Mouse (Mus musculus): ENCODE measurements around the gene Disc1. TPM values are rescaled to one million over a fixed set of nuclear protein-coding genes. Genes with fewer than 3 reads are reported as not detected.

Disc1 gene
- polyA plus RNA-seq, 2 experiments, result 2.2 to 3.2 TPM

- Histone ChIP-seq H3K36me3 (ENCODE audit: control insufficient read depth, insufficient read depth, low read length) (peaks cover 21% of the 10 kb centered on the region), H3K4me3 (replicated peaks; ENCODE audit: low read length) (no peak overlapping the region), H3K9me3 (ENCODE audit: control insufficient read depth, low read length) (no peaks in the 10 kb centered on the region), H3K27ac (replicated peaks; ENCODE audit: low read depth, low read length) (no peak overlapping the region), H3K4me1 (ENCODE audit: control insufficient read depth, insufficient read depth, low read length) (peaks cover 8% of the 10 kb centered on the region; the same call in 1 of the 2 replicates), H3K9ac (ENCODE audit: low read depth, low read length, severe bottlenecking) (no peak overlapping the region), H3K4me2 (replicated peaks; ENCODE audit: low read depth, low read length, severe bottlenecking) (no peak overlapping the region), H3K27me3 (ENCODE audit: control insufficient read depth, insufficient read depth, low read length) (no peaks in the 10 kb centered on the region)
- TF ChIP-seq POLR2A (IDR thresholded peaks at IDR 0.05; ENCODE audit: borderline replicate concordance, extremely low read depth, insufficient read depth, insufficient read length), result no peak
- 41% methylated on average over 15 of the region's 15 CpGs for WGBS
- DNase-seq (ENCODE audit: low spot score), result no peak
- ATAC-seq (ENCODE audit: low FRiP score, low read depth), result no peak
These were observed 13.2 kb upstream of the Disc1 start for GRCm38 (mm10) chr8:125040587-125041375.

- H3K27ac ChIP-seq (replicated peaks; ENCODE audit: low read depth, low read length), result no peak overlapping the region
- WGBS, result 15% methylated on average over 2 of the region's 2 CpGs
- H3K27me3 ChIP-seq (ENCODE audit: control insufficient read depth, insufficient read depth, low read length), result no peaks in the 10 kb centered on the region
- no peak overlapping the region for H3K4me3 ChIP-seq (replicated peaks; ENCODE audit: low read length)
- H3K4me2 ChIP-seq (replicated peaks; ENCODE audit: low read depth, low read length, severe bottlenecking), result no peak overlapping the region
- H3K9ac ChIP-seq (ENCODE audit: low read depth, low read length, severe bottlenecking), result no peak overlapping the region
- no peak for ATAC-seq (ENCODE audit: low FRiP score, low read depth)
- no peak for DNase-seq (ENCODE audit: low spot score)
- H3K4me1 ChIP-seq (ENCODE audit: control insufficient read depth, insufficient read depth, low read length), result peaks cover 8% of the 10 kb centered on the region; the same call in 1 of the 2 replicates
- H3K9me3 ChIP-seq (ENCODE audit: control insufficient read depth, low read length), result no peaks in the 10 kb centered on the region
- TF ChIP-seq POLR2A (IDR thresholded peaks at IDR 0.05; ENCODE audit: borderline replicate concordance, extremely low read depth, insufficient read depth, insufficient read length), result no peak
- peaks cover 15% of the 10 kb centered on the region for H3K36me3 ChIP-seq (ENCODE audit: control insufficient read depth, insufficient read depth, low read length)
These were observed 12.5 kb upstream of the Disc1 start for GRCm38 (mm10) chr8:125041496-125041895.

- no peak overlapping the region for H3K9ac ChIP-seq (ENCODE audit: low read depth, low read length, severe bottlenecking)
These were observed 10.6 kb upstream of the Disc1 start for GRCm38 (mm10) chr8:125043394-125043793.

GRCm38 (mm10) chr8:125043935-125044334, 10.1 kb upstream of the Disc1 start:
- ATAC-seq (ENCODE audit: low FRiP score, low read depth), result no peak
- DNase-seq (ENCODE audit: low spot score), result no peak
- H3K9ac ChIP-seq (ENCODE audit: low read depth, low read length, severe bottlenecking), result no peak overlapping the region
- peaks cover 8% of the 10 kb centered on the region; the same call in 1 of the 2 replicates for H3K4me1 ChIP-seq (ENCODE audit: control insufficient read depth, insufficient read depth, low read length)
- no peaks in the 10 kb centered on the region for H3K27me3 ChIP-seq (ENCODE audit: control insufficient read depth, insufficient read depth, low read length)
- H3K4me2 ChIP-seq (replicated peaks; ENCODE audit: low read depth, low read length, severe bottlenecking), result no peak overlapping the region; the same call in 1 of the 2 replicates
- H3K36me3 ChIP-seq (ENCODE audit: control insufficient read depth, insufficient read depth, low read length), result peaks cover 4% of the 10 kb centered on the region
- no peak for TF ChIP-seq POLR2A (IDR thresholded peaks at IDR 0.05; ENCODE audit: borderline replicate concordance, extremely low read depth, insufficient read depth, insufficient read length)
- H3K9me3 ChIP-seq (ENCODE audit: control insufficient read depth, low read length), result no peaks in the 10 kb centered on the region
- H3K27ac ChIP-seq (replicated peaks; ENCODE audit: low read depth, low read length), result no peak overlapping the region; the same call in 1 of the 2 replicates
- WGBS, result 18% methylated on average over 9 of the region's 9 CpGs
- no peak overlapping the region for H3K4me3 ChIP-seq (replicated peaks; ENCODE audit: low read length)

More at GRCm38 (mm10) chr8:125043394-125043793, 10.6 kb upstream of the Disc1 start:
- no peak for DNase-seq (ENCODE audit: low spot score)
- ATAC-seq (ENCODE audit: low FRiP score, low read depth), result no peak
- Histone ChIP-seq H3K4me1 (ENCODE audit: control insufficient read depth, insufficient read depth, low read length) (peaks cover 8% of the 10 kb centered on the region; the same call in 1 of the 2 replicates), H3K36me3 (ENCODE audit: control insufficient read depth, insufficient read depth, low read length) (peaks cover 9% of the 10 kb centered on the region), H3K4me2 (replicated peaks; ENCODE audit: low read depth, low read length, severe bottlenecking) (no peak overlapping the region), H3K27me3 (ENCODE audit: control insufficient read depth, insufficient read depth, low read length) (no peaks in the 10 kb centered on the region), H3K4me3 (replicated peaks; ENCODE audit: low read length) (no peak overlapping the region), H3K27ac (replicated peaks; ENCODE audit: low read depth, low read length) (peak overlapping the region; percentile 41; the same call in 1 of the 2 replicates), H3K9me3 (ENCODE audit: control insufficient read depth, low read length) (no peaks in the 10 kb centered on the region)
- no peak for TF ChIP-seq POLR2A (IDR thresholded peaks at IDR 0.05; ENCODE audit: borderline replicate concordance, extremely low read depth, insufficient read depth, insufficient read length)
- 48% methylated on average over 7 of the region's 7 CpGs for WGBS

GRCm38 (mm10) chr8:125045760-125046159, 8.2 kb upstream of the Disc1 start:
- H3K36me3 ChIP-seq (ENCODE audit: control insufficient read depth, insufficient read depth, low read length), result no peaks in the 10 kb centered on the region
- H3K9me3 ChIP-seq (ENCODE audit: control insufficient read depth, low read length), result no peaks in the 10 kb centered on the region
- peaks cover 8% of the 10 kb centered on the region; the same call in 1 of the 2 replicates for H3K4me1 ChIP-seq (ENCODE audit: control insufficient read depth, insufficient read depth, low read length)
- no peaks in the 10 kb centered on the region for H3K27me3 ChIP-seq (ENCODE audit: control insufficient read depth, insufficient read depth, low read length)
- H3K4me2 ChIP-seq (replicated peaks; ENCODE audit: low read depth, low read length, severe bottlenecking), result no peak overlapping the region
- DNase-seq (ENCODE audit: low spot score) (no peak), ATAC-seq (ENCODE audit: low FRiP score, low read depth) (no peak)
- WGBS, result 71% methylated on average over 1 of the region's 1 CpGs
- no peak overlapping the region for H3K27ac ChIP-seq (replicated peaks; ENCODE audit: low read depth, low read length)
- TF ChIP-seq POLR2A (IDR thresholded peaks at IDR 0.05; ENCODE audit: borderline replicate concordance, extremely low read depth, insufficient read depth, insufficient read length), result no peak
- no peak overlapping the region for H3K9ac ChIP-seq (ENCODE audit: low read depth, low read length, severe bottlenecking)
- no peak overlapping the region for H3K4me3 ChIP-seq (replicated peaks; ENCODE audit: low read length)
